Mouse (Mus musculus) heart, embryonic 14.5 days (tissue): ENCODE measurements around the gene Phex. TPM values are rescaled to one million over a fixed set of nuclear protein-coding genes. Genes with fewer than 3 reads are reported as not detected.

ENCODE experiments used
- ATAC-seq: fragments of 200-750 bp; cut with Nextera tagmentation; 2 replicates; pipeline ENCODE4 v1.8.0; 2017; ENCODE audit warnings: low read depth, moderate TSS enrichment; ENCODE audit not compliant: insufficient number of reproducible peaks, insufficient read depth, low FRiP score
- H3K27ac ChIP-seq, 2 experiments: fragments of 200-500 bp in 1 of 2; fragments of 300-500 bp in 1 of 2; sonication (generic) in 1 of 2; replicated peaks in 1 of 2; 2 replicates each; pipeline ENCODE4 v1.5.1; 2012 to 2014; ENCODE audit warnings: low read depth in 2 of 2, low read length in 2 of 2, control low read depth in 1 of 2, mild to moderate bottlenecking in 1 of 2, mixed read lengths in 1 of 2; ENCODE audit not compliant: control insufficient read depth in 1 of 2, insufficient read depth in 1 of 2
- H3K27me3 ChIP-seq: fragments of 300-500 bp; sonication (generic); 2 replicates; pipeline ENCODE4 v1.6.1; 2014; ENCODE audit warnings: mild to moderate bottlenecking, low read length, control low read depth; ENCODE audit not compliant: control insufficient read depth, insufficient read depth
- H3K36me3 ChIP-seq: fragments of 300-500 bp; sonication (generic); 2 replicates; pipeline ENCODE4 v1.6.1; 2014; ENCODE audit warnings: mild to moderate bottlenecking, control low read depth, low read length, mixed read lengths; ENCODE audit not compliant: control insufficient read depth, insufficient read depth
- H3K4me1 ChIP-seq, 2 experiments: fragments of 200-500 bp in 1 of 2; fragments of 300-500 bp in 1 of 2; sonication (generic) in 1 of 2; 2 replicates each; pipeline ENCODE4 v1.6.1; 2012 to 2014; ENCODE audit warnings: low read length in 2 of 2, control low read depth in 1 of 2, mixed read lengths in 1 of 2; ENCODE audit not compliant: control insufficient read depth in 2 of 2, insufficient read depth in 2 of 2
- H3K4me2 ChIP-seq: fragments of 300-500 bp; sonication (generic); 2 replicates; pipeline ENCODE4 v1.6.1; 2014; ENCODE audit warnings: mild to moderate bottlenecking, low read length
- H3K4me3 ChIP-seq, 2 experiments: fragments of 200-500 bp in 1 of 2; fragments of 300-500 bp in 1 of 2; sonication (generic) in 1 of 2; 2 replicates each; pipeline ENCODE4 v1.5.1; 2012 to 2014; ENCODE audit warnings: low read length in 2 of 2, mild to moderate bottlenecking in 2 of 2, control low read depth in 1 of 2, low read depth in 1 of 2, moderate library complexity in 1 of 2; ENCODE audit not compliant: control insufficient read depth in 1 of 2, insufficient read depth in 1 of 2
- H3K9ac ChIP-seq: fragments of 300-500 bp; sonication (generic); 2 replicates; pipeline ENCODE4 v1.6.1; 2014; ENCODE audit warnings: mild to moderate bottlenecking, low read length
- H3K9me3 ChIP-seq: fragments of 300-500 bp; sonication (generic); 2 replicates; pipeline ENCODE4 v1.6.1; 2016; ENCODE audit warnings: low read length, control low read depth; ENCODE audit not compliant: control insufficient read depth
- WGBS: fragments of 180-500 bp; shearing (Covaris S2); extraction: QIAGEN DNeasy Blood & Tissue Kit; methylation state at CpG from one replicate; pipeline ENCODE4 v1.1.7; 2014; 5-methylcytosine and 5-hydroxymethylcytosine counted together
- polyA plus RNA-seq: library from polyadenylated mRNA; unstranded; fragments of >200 nt; fragmentation: Nextera tagmentation; extraction: Ambion mirVana; gene quantifications from 2 replicates; pipeline ENCODE4 v1.2.1, GENCODE M21; 2014

Gene Phex
- polyA plus RNA-seq, 1 experiment from 2014 or later = 0.26 TPM

GRCm38 (mm10) chrX:157271609-157272008 is 143.5 kb downstream of the Phex start:
- WGBS = 62% methylated on average over 3 of the region's 3 CpGs
- Histone ChIP-seq H3K9ac (no peak overlapping the region), H3K9me3 (no peaks in the 10 kb centered on the region), H3K27me3 (no peaks in the 10 kb centered on the region), H3K27ac (no peak overlapping the region), H3K4me3 (no peak overlapping the region), H3K4me2 (no peak overlapping the region), H3K4me1 (no peaks in the 10 kb centered on the region), H3K36me3 (no peaks in the 10 kb centered on the region)
- no peak for ATAC-seq

- Histone ChIP-seq H3K9ac (no peak overlapping the region), H3K36me3 (no peaks in the 10 kb centered on the region), H3K4me2 (no peak overlapping the region), H3K4me1 (no peaks in the 10 kb centered on the region), H3K9me3 (no peaks in the 10 kb centered on the region), H3K4me3 (no peak overlapping the region), H3K27me3 (no peaks in the 10 kb centered on the region), H3K27ac (no peak overlapping the region)
- WGBS = 48% methylated on average over 5 of the region's 5 CpGs
- no peak for ATAC-seq
Observed at GRCm38 (mm10) chrX:157269726-157270305, 145.3 kb downstream of the Phex start.

DNA sequence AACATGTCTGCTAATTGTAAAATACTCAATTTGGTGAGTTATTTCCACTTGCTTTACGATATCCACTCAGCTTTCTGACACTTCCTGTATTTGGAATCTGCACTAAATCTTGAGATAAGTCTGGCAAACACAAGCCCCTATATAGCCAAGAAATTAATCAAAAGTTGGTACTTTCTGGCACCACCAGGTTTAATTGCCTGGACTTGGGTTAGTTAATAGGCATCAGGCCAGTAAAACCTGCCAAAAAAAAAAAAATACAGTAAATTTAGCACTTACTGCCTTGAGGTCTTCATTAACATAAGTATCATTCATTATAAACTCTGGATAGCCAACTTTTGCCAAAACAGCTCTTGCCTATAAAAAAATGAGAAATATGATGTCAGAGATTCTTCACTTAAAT is 147.0 kb downstream of the Phex start:
- no peaks in the 10 kb centered on the region for H3K27me3 ChIP-seq
- H3K9me3 ChIP-seq = no peaks in the 10 kb centered on the region
- 70% methylated on average over 1 of the region's 1 CpGs for WGBS
- no peak overlapping the region for H3K9ac ChIP-seq
- no peak overlapping the region for H3K4me2 ChIP-seq
- no peak for ATAC-seq
- no peak overlapping the region for H3K4me3 ChIP-seq
- H3K36me3 ChIP-seq = no peaks in the 10 kb centered on the region
- no peak overlapping the region for H3K27ac ChIP-seq
- H3K4me1 ChIP-seq = no peaks in the 10 kb centered on the region

DNA sequence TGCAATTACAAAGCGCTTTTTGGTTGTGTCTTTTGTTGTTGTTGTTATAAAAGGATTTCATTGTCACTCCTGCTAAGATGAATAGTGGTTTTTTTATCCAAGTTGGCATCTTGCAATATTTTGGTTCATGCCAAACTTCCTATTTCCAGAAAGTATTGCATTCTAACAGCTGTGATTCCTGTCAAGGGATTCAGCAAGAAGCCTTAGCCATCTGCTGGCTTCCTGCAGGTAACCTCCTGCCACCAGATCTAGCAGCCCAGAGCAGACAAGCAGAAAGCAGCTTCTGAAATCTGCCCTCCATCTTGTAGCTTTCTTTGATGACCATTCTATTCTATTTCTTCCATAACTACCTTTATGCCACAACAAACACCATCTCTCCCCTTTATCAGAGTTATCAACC is 212.4 kb downstream of the Phex start:
- Histone ChIP-seq H3K9ac (no peak overlapping the region), H3K27ac (no peak overlapping the region), H3K4me2 (no peak overlapping the region), H3K4me3 (no peak overlapping the region), H3K9me3 (no peaks in the 10 kb centered on the region), H3K27me3 (no peaks in the 10 kb centered on the region), H3K36me3 (no peaks in the 10 kb centered on the region), H3K4me1 (no peaks in the 10 kb centered on the region)
- 72% methylated on average over 1 of the region's 1 CpGs for WGBS
- ATAC-seq = no peak

DNA sequence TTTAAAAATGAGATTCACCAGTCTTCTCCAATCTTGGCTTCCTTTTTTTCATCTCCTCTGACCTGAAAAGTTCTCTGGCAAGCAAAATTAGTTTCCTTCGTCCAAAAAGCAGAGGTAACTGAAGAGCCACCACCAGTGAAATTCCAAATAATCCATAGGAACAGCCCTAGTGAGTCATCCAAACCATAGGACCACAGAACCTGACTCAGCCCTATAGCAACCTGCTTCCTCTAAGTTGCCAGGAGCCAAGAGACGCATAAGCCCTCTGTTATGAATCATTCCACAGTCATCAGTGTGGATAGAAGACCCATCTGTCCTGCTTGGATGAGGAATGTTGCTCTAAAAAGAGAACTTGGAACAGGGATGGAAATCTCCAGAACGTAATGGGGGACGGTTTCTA is 230.9 kb downstream of the Phex start:
- Histone ChIP-seq H3K9me3 (no peaks in the 10 kb centered on the region), H3K4me2 (no peak overlapping the region), H3K9ac (no peak overlapping the region), H3K27me3 (no peaks in the 10 kb centered on the region), H3K27ac (no peak overlapping the region), H3K4me3 (no peak overlapping the region), H3K36me3 (no peaks in the 10 kb centered on the region), H3K4me1 (no peaks in the 10 kb centered on the region)
- 76% methylated on average over 4 of the region's 4 CpGs for WGBS
- no peak for ATAC-seq

- Histone ChIP-seq H3K9me3 (no peaks in the 10 kb centered on the region), H3K27me3 (no peaks in the 10 kb centered on the region), H3K4me1 (no peaks in the 10 kb centered on the region), H3K36me3 (no peaks in the 10 kb centered on the region), H3K4me2 (no peak overlapping the region), H3K4me3 (no peak overlapping the region), H3K9ac (no peak overlapping the region), H3K27ac (no peak overlapping the region)
- WGBS = 73% methylated on average over 1 of the region's 1 CpGs
- ATAC-seq = no peak
Observed at GRCm38 (mm10) chrX:157180845-157181244, 234.3 kb downstream of the Phex start.

DNA sequence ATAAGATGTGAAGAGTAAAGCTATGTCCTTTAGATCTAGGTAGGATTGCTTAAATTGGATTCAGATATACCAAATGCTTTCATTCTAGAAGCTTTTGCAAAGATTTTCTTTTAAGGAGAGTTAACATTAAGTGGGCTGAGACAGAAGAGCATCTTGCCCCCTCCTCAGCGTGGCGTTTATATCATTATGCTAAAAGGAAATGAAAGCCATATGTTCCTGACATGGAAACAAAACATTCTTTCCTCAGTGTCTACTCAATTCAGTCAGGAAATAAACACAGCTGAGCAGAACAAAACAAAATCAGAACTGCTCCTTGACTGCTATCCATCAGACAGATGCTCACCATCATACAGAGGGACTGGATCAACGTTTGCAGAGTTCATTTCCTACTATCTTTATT is 251.0 kb downstream of the Phex start:
- Histone ChIP-seq H3K27me3 (no peaks in the 10 kb centered on the region), H3K9me3 (no peaks in the 10 kb centered on the region), H3K4me1 (no peaks in the 10 kb centered on the region), H3K27ac (no peak overlapping the region), H3K4me2 (no peak overlapping the region), H3K36me3 (no peaks in the 10 kb centered on the region), H3K4me3 (no peak overlapping the region), H3K9ac (no peak overlapping the region)
- WGBS = 67% methylated on average over 3 of the region's 3 CpGs
- ATAC-seq = no peak

GRCm38 (mm10) chrX:157163394-157163793 is 251.7 kb downstream of the Phex start:
- WGBS = 67% methylated on average over 2 of the region's 2 CpGs
- Histone ChIP-seq H3K27ac (no peak overlapping the region), H3K27me3 (no peaks in the 10 kb centered on the region), H3K4me3 (no peak overlapping the region), H3K9ac (no peak overlapping the region), H3K36me3 (no peaks in the 10 kb centered on the region), H3K4me2 (no peak overlapping the region), H3K4me1 (no peaks in the 10 kb centered on the region), H3K9me3 (no peaks in the 10 kb centered on the region)
- no peak for ATAC-seq
